Mouse (Mus musculus) megakaryocyte, embryonic 14.5 days (primary cell): Measurements from ENCODE around the gene Nploc4.

Experiments
- FLI1 ChIP-seq: IDR thresholded peaks from 2 replicates; pipeline ENCODE4 v1.6.1; 2012; ENCODE audit warnings: low read length, inconsistent platforms, mixed read lengths
- GATA1 ChIP-seq: IDR thresholded peaks from 3 replicates; pipeline ENCODE4 v1.6.1; 2012; ENCODE audit warnings: mixed read lengths, low read length, inconsistent platforms, borderline replicate concordance

DNA sequence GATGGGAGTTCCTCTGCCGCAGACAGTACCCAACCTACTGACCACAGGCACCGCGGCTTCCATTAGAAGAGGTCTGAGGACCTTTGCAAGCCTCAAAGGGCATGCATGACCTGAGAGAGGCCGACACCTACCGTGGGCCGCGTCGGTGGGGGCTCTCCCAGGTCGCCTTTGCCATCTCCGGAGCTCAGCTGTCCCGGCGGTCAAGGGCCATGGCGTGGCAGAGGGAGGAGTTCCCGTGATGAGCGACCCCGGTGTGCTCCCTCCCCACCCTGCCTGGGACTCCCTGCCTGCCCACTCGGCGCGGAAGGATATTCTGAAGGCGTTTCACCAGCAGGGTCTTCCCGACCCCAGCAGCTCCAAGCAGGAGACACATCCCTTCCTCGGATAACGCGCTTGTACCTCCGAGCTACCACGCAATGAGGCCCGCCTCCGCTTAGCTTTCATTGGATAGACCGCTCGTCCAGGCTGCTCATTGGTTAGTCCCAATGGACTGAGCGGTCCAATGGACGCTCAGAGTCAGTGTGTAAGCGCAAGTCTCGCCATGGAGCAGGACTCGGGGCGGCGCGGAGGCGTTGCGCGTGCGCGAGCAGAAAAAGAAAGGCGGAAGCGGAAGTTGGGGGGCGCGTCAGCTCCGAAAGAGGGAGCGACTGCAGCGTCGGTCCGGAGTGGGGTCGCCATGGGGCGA, 29.7 kb upstream of the Nploc4 start, which contains the start of gene Arl16:
- no peak for TF ChIP-seq GATA1
- no peak for TF ChIP-seq FLI1
